Mouse (Mus musculus) megakaryocyte, embryonic 14.5 days (primary cell): ENCODE results near the gene Atp9a. TPM values are rescaled to one million over a fixed set of nuclear protein-coding genes. Genes with fewer than 3 reads are reported as not detected.

Experiments used
- H3K27me3 ChIP-seq: replicated peaks from 2 replicates; pipeline ENCODE3; 2012; ENCODE audit warnings: inconsistent platforms
- H3K36me3 ChIP-seq: replicated peaks from 2 replicates; pipeline ENCODE3; 2012; ENCODE audit warnings: low read length, inconsistent platforms, mixed read lengths
- H3K4me1 ChIP-seq: 2 replicates; pipeline ENCODE4 v1.6.1; 2012; ENCODE audit warnings: inconsistent platforms
- H3K4me3 ChIP-seq: replicated peaks from 2 replicates; pipeline ENCODE3; 2012; ENCODE audit warnings: moderate library complexity, mild to moderate bottlenecking, inconsistent platforms
- H3K9me3 ChIP-seq: 2 replicates; pipeline ENCODE4 v1.6.1; 2012; ENCODE audit warnings: inconsistent platforms
- FLI1 ChIP-seq: IDR thresholded peaks from 2 replicates; pipeline ENCODE4 v1.6.1; 2012; ENCODE audit warnings: low read length, inconsistent platforms, mixed read lengths
- GATA1 ChIP-seq: IDR thresholded peaks from 3 replicates; pipeline ENCODE4 v1.6.1; 2012; ENCODE audit warnings: mixed read lengths, low read length, inconsistent platforms, borderline replicate concordance
- polyA plus RNA-seq: library from polyadenylated mRNA; stranded (reverse); fragments of >175 nt; gene quantifications from 2 replicates; pipeline ENCODE4 v1.2.3, GENCODE M21; 2012; ENCODE audit warnings: low replicate concordance; ENCODE audit not compliant: insufficient read depth

The Atp9a gene
- polyA plus RNA-seq, 1 experiment: 1.5 TPM

DNA sequence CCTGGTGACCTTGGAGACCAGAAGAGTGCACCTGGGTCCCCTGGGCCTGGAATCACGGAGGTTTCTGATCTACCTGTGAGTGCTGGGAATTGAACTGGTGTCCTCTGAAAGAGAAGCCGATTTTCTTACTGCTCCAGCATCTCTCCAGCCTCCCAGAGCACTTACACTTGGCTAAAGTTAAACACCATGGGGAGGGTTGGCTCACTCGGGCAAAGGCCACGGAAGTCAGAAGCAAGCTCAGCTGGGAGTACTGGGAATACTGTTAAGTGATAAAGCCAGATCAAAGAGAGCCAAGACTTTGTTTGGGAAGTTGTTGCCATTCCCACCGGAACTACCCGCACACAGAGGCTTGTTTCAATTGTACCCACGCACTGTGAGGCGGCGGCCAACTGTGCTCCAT lies 87.7 kb downstream of the Atp9a start:
- H3K4me1 ChIP-seq: peaks cover 22% of the 10 kb centered on the region
- H3K9me3 ChIP-seq: no peaks in the 10 kb centered on the region
- peak overlapping the region; percentile 14 for H3K4me3 ChIP-seq
- peaks cover 57% of the 10 kb centered on the region for H3K27me3 ChIP-seq
- no peaks in the 10 kb centered on the region for H3K36me3 ChIP-seq
- TF ChIP-seq GATA1: no peak
- TF ChIP-seq FLI1: no peak

DNA sequence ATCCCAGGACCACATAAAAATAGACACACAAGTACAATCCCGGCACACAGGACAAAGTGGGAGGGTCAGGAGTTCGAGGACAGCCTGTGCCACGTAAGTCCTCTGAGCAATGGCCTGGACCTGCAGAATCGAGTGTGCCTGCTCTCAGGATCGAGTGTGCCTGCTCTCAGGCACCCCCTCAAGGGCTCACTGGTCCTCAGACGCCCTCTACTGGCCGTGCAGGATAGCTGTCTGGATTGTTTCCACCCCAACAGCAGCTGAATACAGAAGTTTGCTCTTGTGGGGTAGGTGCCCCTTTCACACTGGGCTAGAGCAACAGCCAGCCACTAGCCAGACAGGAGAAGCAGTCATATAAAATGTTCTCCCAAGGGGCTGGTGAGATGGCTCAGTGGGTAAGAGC lies 90.5 kb downstream of the Atp9a start:
- H3K9me3 ChIP-seq: no peaks in the 10 kb centered on the region
- peaks cover 58% of the 10 kb centered on the region for H3K27me3 ChIP-seq
- H3K36me3 ChIP-seq: no peaks in the 10 kb centered on the region

DNA sequence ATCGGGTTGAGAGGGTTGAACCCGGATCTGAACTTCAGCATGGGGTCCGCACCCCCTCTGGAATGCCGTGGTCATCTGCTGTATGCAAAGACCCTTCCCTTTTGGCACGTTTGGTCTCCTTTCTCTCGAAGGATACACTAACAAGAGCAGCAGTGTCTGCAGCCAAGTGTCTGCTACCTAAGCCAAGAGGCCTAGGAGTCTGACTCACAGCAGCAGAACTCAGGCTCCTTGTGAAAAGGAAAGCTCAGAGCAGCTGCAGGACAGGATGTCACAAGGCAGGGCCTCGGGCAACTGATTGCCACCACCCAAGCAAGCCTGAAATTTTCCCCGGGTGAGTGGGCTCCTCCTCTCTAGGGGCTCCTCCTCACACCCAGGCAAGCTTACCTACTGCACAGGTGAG lies 94.0 kb downstream of the Atp9a start:
- H3K36me3 ChIP-seq: no peaks in the 10 kb centered on the region
- H3K27me3 ChIP-seq: peaks cover 43% of the 10 kb centered on the region
- H3K4me3 ChIP-seq: no peak overlapping the region
- H3K9me3 ChIP-seq: no peaks in the 10 kb centered on the region
- no peak for TF ChIP-seq FLI1
- no peak for TF ChIP-seq GATA1
- H3K4me1 ChIP-seq: peaks cover 3% of the 10 kb centered on the region; the same call in 1 of the 2 replicates

More for the DNA sequence above, 90.5 kb downstream of the Atp9a start:
- Histone ChIP-seq H3K4me3 (no peak overlapping the region), H3K4me1 (peaks cover 19% of the 10 kb centered on the region)
- TF ChIP-seq FLI1 (no peak), GATA1 (no peak)

DNA sequence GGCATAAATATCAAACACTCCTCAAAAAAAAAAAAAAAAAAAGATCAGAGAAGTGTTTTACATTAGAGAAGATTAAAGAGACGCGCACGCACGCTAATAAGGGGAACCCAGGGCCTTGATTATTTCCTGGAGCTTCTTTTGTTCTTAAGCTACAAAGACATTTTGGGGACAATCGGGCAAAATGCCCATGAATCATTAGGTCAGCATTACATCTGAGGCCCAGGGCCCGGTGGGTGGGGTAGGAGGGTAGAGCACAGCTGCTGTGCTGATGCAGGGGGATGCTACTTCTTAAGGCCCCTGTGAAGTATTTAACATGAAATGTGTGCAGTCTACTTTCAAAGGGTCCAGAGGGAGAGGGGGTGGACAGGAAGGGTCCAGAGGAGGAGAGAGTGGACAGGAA lies 97.4 kb downstream of the Atp9a start:
- Histone ChIP-seq H3K36me3 (no peaks in the 10 kb centered on the region), H3K4me3 (no peak overlapping the region), H3K9me3 (no peaks in the 10 kb centered on the region), H3K27me3 (peaks cover 51% of the 10 kb centered on the region), H3K4me1 (no peaks in the 10 kb centered on the region; the same call in 1 of the 2 replicates)
- no peak for TF ChIP-seq GATA1
- no peak for TF ChIP-seq FLI1

DNA sequence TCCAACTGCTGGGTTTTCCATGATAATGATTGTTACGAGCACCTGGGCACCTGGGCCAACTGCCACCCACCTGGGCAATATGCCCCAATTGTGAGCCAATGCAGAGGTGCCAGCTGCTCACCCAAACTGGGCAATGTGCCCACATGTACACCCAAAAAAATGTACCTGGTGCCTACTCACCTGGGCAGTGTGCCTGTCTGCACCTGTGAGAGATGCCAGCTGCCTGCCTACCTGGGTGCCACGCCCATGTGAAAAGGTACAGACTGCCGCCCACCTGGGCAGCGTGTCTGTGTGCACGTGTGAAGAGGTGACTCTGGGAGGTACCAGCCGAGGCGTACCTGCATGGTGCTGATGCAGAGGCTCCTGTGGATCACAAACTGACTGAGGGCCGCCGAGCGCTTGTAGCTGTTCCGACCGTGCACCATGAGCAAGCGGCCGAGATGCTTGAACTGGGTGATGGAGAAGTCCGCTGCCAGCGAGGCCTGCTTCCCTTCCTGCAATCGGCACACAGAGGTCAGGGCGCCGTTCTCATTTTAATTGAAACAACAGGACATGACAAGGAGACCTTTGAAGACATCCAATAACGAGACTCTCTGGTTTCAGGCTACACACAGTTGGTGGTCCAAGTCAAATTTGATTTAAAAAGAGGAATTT lies 98.6 kb downstream of the Atp9a start:
- Histone ChIP-seq H3K9me3 (no peaks in the 10 kb centered on the region), H3K36me3 (no peaks in the 10 kb centered on the region), H3K4me3 (no peak overlapping the region), H3K27me3 (peaks cover 53% of the 10 kb centered on the region), H3K4me1 (no peaks in the 10 kb centered on the region; the same call in 1 of the 2 replicates)
- no peak for TF ChIP-seq FLI1
- no peak for TF ChIP-seq GATA1

DNA sequence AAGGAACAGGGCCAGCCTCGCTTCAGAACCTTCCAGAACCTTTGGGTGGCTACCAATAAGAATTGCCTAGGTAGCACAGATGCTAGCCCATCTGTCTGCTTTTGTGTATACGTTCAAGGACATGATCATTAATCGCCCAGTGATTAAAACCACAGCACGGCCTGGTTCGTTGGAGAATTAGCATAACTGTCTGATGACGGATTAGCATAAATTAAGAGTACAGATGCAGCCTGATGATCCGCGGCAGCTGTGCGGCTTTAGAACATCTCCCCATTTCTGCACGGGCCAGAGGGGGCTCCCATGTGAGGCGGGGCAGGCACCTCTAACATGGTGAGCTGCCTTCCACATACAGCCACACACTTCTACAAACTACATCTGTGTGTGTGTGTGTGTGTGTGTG lies 100.0 kb downstream of the Atp9a start:
- Histone ChIP-seq H3K9me3 (no peaks in the 10 kb centered on the region), H3K4me1 (no peaks in the 10 kb centered on the region; the same call in 1 of the 2 replicates), H3K36me3 (no peaks in the 10 kb centered on the region), H3K4me3 (no peak overlapping the region), H3K27me3 (peaks cover 55% of the 10 kb centered on the region)
- TF ChIP-seq FLI1: no peak
- no peak for TF ChIP-seq GATA1

DNA sequence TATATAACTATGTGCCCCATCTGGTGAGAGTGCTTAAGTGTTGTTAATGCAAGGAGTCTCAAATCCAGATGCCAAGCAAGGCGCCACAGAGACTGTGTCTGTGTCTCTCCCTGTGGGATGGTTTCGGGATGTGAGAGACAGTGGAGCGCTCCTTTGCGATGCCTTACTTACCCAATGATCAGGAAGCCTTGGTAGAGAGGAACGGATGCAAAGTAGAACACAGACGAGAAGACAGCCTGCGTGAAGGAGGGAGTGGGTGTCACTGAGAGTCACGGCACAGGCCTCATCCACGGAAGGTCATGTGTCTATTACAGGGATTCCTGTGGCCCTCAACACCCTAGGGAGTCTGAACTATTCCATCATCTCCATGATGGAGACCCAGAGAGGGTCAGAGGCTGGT lies 101.7 kb downstream of the Atp9a start:
- TF ChIP-seq GATA1: no peak
- H3K36me3 ChIP-seq: no peaks in the 10 kb centered on the region
- H3K9me3 ChIP-seq: no peaks in the 10 kb centered on the region
- H3K4me3 ChIP-seq: no peak overlapping the region
- H3K27me3 ChIP-seq: peaks cover 68% of the 10 kb centered on the region
- no peaks in the 10 kb centered on the region; the same call in 1 of the 2 replicates for H3K4me1 ChIP-seq

DNA sequence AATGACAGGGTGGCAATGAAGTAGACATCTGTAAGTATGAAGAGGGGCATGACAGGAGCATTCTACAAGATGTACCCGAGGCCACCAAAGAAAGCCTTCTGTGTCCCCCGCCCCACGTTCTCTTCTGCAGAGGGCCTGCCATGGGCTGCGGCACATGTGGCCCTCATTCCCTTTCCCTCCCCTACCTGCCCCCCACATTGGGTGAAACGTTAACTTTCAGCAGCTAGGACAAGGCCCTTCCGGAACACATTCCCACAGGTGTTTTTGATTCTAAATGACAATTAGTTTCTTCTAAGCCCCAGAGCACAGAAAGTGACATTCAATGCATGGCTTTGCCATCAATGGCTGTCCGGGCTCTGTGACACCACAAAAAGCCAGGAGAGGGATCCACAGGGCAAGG lies 107.3 kb downstream of the Atp9a start:
- TF ChIP-seq GATA1 (no peak), FLI1 (no peak)
- Histone ChIP-seq H3K4me1 (peaks cover 11% of the 10 kb centered on the region), H3K9me3 (no peaks in the 10 kb centered on the region), H3K4me3 (no peak overlapping the region), H3K36me3 (no peaks in the 10 kb centered on the region), H3K27me3 (peaks cover 80% of the 10 kb centered on the region)

DNA sequence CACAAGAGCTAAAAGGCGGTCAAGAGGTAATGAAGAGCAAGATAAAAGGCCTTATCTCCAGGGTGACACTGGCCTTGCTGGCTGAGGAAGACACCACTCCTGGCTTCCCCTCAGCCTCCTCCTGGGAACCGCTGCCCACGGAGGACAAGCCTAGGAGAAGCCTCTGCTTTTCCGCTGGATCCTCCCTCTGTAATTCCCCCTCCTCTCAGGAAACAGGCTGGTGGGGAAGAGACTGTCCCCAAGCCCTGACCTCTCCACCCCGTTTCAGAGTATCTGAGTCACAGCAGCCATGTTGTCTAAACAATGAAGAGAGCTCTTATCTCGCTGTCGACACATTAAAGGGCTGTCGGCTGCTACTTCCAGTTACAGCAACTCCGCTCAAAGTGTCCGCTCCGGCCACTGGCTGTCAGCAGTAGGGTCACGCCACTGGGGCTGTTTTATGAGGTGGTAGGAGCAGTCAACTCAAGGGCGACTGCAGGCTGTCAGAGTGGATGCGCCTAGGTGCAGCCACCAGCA lies 108.8 kb downstream of the Atp9a start:
- Histone ChIP-seq H3K4me1 (peaks cover 20% of the 10 kb centered on the region), H3K4me3 (peak overlapping the region; percentile 26), H3K9me3 (no peaks in the 10 kb centered on the region), H3K36me3 (no peaks in the 10 kb centered on the region), H3K27me3 (peaks cover 69% of the 10 kb centered on the region)
- no peak for TF ChIP-seq GATA1
- TF ChIP-seq FLI1: no peak

DNA sequence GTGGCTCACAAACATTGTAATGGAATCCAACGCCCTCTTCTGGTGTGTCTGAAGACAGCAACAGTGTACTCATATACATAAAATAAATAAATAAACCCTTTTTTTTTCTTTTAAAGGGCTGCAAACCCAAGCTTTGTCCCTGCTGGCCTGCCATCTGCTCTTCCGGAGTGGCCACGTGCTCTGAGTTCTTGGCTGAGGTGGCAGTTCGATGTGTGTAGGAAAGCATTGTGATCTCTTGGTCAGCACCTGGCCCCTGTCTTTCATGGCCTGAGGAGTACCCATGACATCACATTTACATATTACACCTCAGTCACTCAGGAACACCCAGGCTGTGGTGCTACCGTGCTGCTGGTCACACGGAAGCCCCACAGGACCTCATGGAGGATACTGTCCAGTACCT lies 109.7 kb downstream of the Atp9a start:
- H3K27me3 ChIP-seq: peaks cover 62% of the 10 kb centered on the region
- no peak overlapping the region for H3K4me3 ChIP-seq
- TF ChIP-seq GATA1: no peak
- TF ChIP-seq FLI1: no peak
- H3K36me3 ChIP-seq: no peaks in the 10 kb centered on the region
- H3K4me1 ChIP-seq: peaks cover 20% of the 10 kb centered on the region
- no peaks in the 10 kb centered on the region for H3K9me3 ChIP-seq

DNA sequence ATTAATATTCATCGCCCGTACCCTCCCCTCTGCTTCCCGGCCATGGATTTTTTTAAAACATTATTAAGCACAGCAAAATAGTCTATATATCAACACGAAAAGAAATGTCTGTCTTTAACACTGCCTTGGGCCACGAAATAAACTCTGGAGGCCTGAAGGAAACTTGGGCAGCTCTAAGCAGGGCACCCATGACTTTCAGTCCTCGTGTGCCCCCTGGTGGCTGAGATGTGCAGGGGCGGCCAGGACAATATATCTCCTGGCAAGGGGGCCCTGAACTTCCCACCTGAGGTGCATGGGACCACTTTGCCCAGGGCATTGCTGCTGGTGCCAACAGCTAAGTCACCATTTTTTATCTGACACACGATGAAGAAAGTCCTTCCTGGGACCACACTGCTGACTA lies 113.4 kb downstream of the Atp9a start:
- Histone ChIP-seq H3K4me3 (no peak overlapping the region), H3K9me3 (peaks cover 10% of the 10 kb centered on the region), H3K27me3 (peaks cover 47% of the 10 kb centered on the region), H3K4me1 (peaks cover 19% of the 10 kb centered on the region), H3K36me3 (no peaks in the 10 kb centered on the region)
- no peak for TF ChIP-seq FLI1
- no peak for TF ChIP-seq GATA1
